Mouse (Mus musculus) liver, embryonic 14.5 days (tissue): ENCODE data around the gene Scrn1.

Experiments used
- CTCF ChIP-seq: IDR thresholded peaks from 2 replicates; pipeline ENCODE4 v1.5.1; 2016; ENCODE audit warnings: antibody characterized with exemption, low read depth, control low read depth
- EP300 ChIP-seq: IDR thresholded peaks from 2 replicates; pipeline ENCODE4 v1.6.1; 2016; ENCODE audit warnings: antibody characterized with exemption, low read depth

DNA sequence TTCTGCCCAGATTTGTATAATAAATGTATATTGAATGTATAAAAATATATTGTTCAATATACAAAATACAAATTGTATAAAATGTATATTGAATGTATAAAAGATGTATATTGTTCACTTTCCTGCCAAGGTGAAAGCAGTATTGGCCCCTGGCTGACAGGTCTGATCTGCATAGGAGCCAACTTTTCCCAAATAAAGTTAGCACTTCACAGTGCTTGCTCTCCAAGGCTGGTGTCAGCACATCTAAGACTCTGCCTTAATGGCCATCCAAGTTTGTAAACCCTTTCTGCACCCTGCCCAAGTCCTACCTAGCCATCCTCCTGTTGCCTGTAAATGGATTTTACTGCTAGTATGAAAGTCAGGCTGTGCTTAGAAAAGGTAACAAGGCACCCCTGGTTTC is 72.2 kb downstream of the Scrn1 start:
- TF ChIP-seq CTCF (no peak), EP300 (no peak)
